Mouse (Mus musculus) embryonic facial prominence, embryonic 10.5 days (tissue): ENCODE measurements around the gene Frs2. TPM values are rescaled to one million over a fixed set of nuclear protein-coding genes. Genes with fewer than 3 reads are reported as not detected.
"Not testable (repeated sequence)": the region's sequence is repeated elsewhere in the genome, so short reads cannot be mapped to it uniquely, and the experiment has no call there.

Source experiments
- DNase-seq: peaks from one replicate; pipeline ENCODE4 v3.0.0-alpha.2; 2017; ENCODE audit warnings: low spot score
- H3K27ac ChIP-seq: fragments of 300-500 bp; sonication (generic); replicated peaks from 2 replicates; pipeline ENCODE4 v1.5.1; 2016; ENCODE audit warnings: mild to moderate bottlenecking
- H3K27me3 ChIP-seq: fragments of 300-500 bp; sonication (generic); replicated peaks from 2 replicates; pipeline ENCODE4 v1.6.1; 2016; ENCODE audit warnings: low read depth, mild to moderate bottlenecking; ENCODE audit not compliant: poor library complexity, severe bottlenecking
- H3K36me3 ChIP-seq: fragments of 300-500 bp; sonication (generic); replicated peaks from 2 replicates; pipeline ENCODE4 v1.6.1; 2016; ENCODE audit warnings: mild to moderate bottlenecking, moderate library complexity
- H3K4me1 ChIP-seq: fragments of 300-500 bp; sonication (generic); 2 replicates; pipeline ENCODE4 v1.6.1; 2016
- H3K4me3 ChIP-seq: fragments of 300-500 bp; sonication (generic); 2 replicates; pipeline ENCODE4 v1.5.1; 2016; ENCODE audit warnings: mild to moderate bottlenecking, moderate library complexity
- H3K9me3 ChIP-seq: fragments of 300-500 bp; sonication (generic); 2 replicates; pipeline ENCODE4 v1.6.1; 2016; ENCODE audit warnings: mild to moderate bottlenecking
- WGBS: fragments of 180-500 bp; shearing (Covaris S2); methylation state at CpG from one replicate; pipeline ENCODE4 v1.1.7; 2016; 5-methylcytosine and 5-hydroxymethylcytosine counted together
- polyA plus RNA-seq: library from polyadenylated mRNA; unstranded; fragments of >200 nt; fragmentation: Nextera tagmentation; extraction: Ambion mirVana; gene quantifications from 2 replicates; pipeline ENCODE4 v1.2.1, GENCODE M21; 2016

Gene Frs2
- polyA plus RNA-seq, 1 experiment from 2014 or later: 21.6 TPM

- DNase-seq: no peak
- 92% methylated on average over 4 of the region's 4 CpGs for WGBS
Measured at GRCm38 (mm10) chr10:117144071-117144470, 4.3 kb downstream of the Frs2 start.

GRCm38 (mm10) chr10:117143311-117143710 is 5.0 kb downstream of the Frs2 start:
- H3K36me3 ChIP-seq: no peaks in the 10 kb centered on the region
- WGBS: 85% methylated on average over 2 of the region's 2 CpGs
- H3K9me3 ChIP-seq: no peaks in the 10 kb centered on the region
- no peak overlapping the region for H3K4me3 ChIP-seq
- peaks cover 22% of the 10 kb centered on the region for H3K4me1 ChIP-seq
- H3K27ac ChIP-seq: no peak overlapping the region
- no peak for DNase-seq
- H3K27me3 ChIP-seq: no peaks in the 10 kb centered on the region

More at GRCm38 (mm10) chr10:117144071-117144470, 4.3 kb downstream of the Frs2 start:
- peaks cover 25% of the 10 kb centered on the region for H3K4me1 ChIP-seq
- H3K4me3 ChIP-seq: no peak overlapping the region
- no peaks in the 10 kb centered on the region; the same call in 1 of the 2 replicates for H3K27me3 ChIP-seq
- no peaks in the 10 kb centered on the region for H3K36me3 ChIP-seq
- no peak overlapping the region for H3K27ac ChIP-seq
- no peaks in the 10 kb centered on the region for H3K9me3 ChIP-seq

- 64% methylated on average over 7 of the region's 7 CpGs for WGBS
- no peak overlapping the region for H3K4me3 ChIP-seq
- no peak overlapping the region for H3K27ac ChIP-seq
- H3K27me3 ChIP-seq: no peaks in the 10 kb centered on the region
- peaks cover 22% of the 10 kb centered on the region for H3K4me1 ChIP-seq
- no peaks in the 10 kb centered on the region for H3K36me3 ChIP-seq
- H3K9me3 ChIP-seq: no peaks in the 10 kb centered on the region
- no peak for DNase-seq
Measured at GRCm38 (mm10) chr10:117141939-117142552, 6.3 kb downstream of the Frs2 start.

- H3K4me1 ChIP-seq, DNase-seq, H3K27ac ChIP-seq, H3K9me3 ChIP-seq, H3K27me3 ChIP-seq, H3K4me3 ChIP-seq: not testable (repeated sequence)
- 93% methylated on average over 5 of the region's 5 CpGs for WGBS
- H3K36me3 ChIP-seq: peaks cover 22% of the 10 kb centered on the region
Measured at GRCm38 (mm10) chr10:117131506-117131905, 16.8 kb downstream of the Frs2 start.

GRCm38 (mm10) chr10:117130037-117130436 is 18.3 kb downstream of the Frs2 start:
- WGBS: 93% methylated on average over 6 of the region's 6 CpGs
- no peak overlapping the region for H3K27ac ChIP-seq
- peaks cover 9% of the 10 kb centered on the region; the same call in 1 of the 2 replicates for H3K4me1 ChIP-seq
- H3K27me3 ChIP-seq: no peaks in the 10 kb centered on the region
- H3K4me3 ChIP-seq: no peak overlapping the region
- no peaks in the 10 kb centered on the region; the same call in 1 of the 2 replicates for H3K9me3 ChIP-seq
- peaks cover 22% of the 10 kb centered on the region for H3K36me3 ChIP-seq
- DNase-seq: no peak

- DNase-seq: no peak
- H3K9me3 ChIP-seq: no peaks in the 10 kb centered on the region; the same call in 1 of the 2 replicates
- H3K27me3 ChIP-seq: no peaks in the 10 kb centered on the region
- H3K4me3 ChIP-seq: no peak overlapping the region
- peaks cover 22% of the 10 kb centered on the region for H3K36me3 ChIP-seq
- H3K27ac ChIP-seq: no peak overlapping the region
- WGBS: 86% methylated on average over 2 of the region's 2 CpGs
- H3K4me1 ChIP-seq: peaks cover 9% of the 10 kb centered on the region; the same call in 1 of the 2 replicates
Measured at GRCm38 (mm10) chr10:117128693-117129092, 19.6 kb downstream of the Frs2 start.

GRCm38 (mm10) chr10:117127480-117127879 is 20.9 kb downstream of the Frs2 start:
- Histone ChIP-seq H3K4me3 (no peak overlapping the region), H3K27me3 (no peaks in the 10 kb centered on the region), H3K4me1 (peaks cover 9% of the 10 kb centered on the region; the same call in 1 of the 2 replicates), H3K36me3 (peaks cover 20% of the 10 kb centered on the region), H3K9me3 (no peaks in the 10 kb centered on the region; the same call in 1 of the 2 replicates), H3K27ac (no peak overlapping the region)
- DNase-seq: no peak
- WGBS: 77% methylated on average over 2 of the region's 2 CpGs

GRCm38 (mm10) chr10:117126719-117127118 is 21.6 kb downstream of the Frs2 start:
- H3K9me3 ChIP-seq: no peaks in the 10 kb centered on the region
- peaks cover 9% of the 10 kb centered on the region; the same call in 1 of the 2 replicates for H3K4me1 ChIP-seq
- H3K4me3 ChIP-seq: no peak overlapping the region
- no peak overlapping the region for H3K27ac ChIP-seq
- H3K27me3 ChIP-seq: no peaks in the 10 kb centered on the region
- H3K36me3 ChIP-seq: peaks cover 12% of the 10 kb centered on the region
- no peak for DNase-seq
- WGBS: 85% methylated on average over 1 of the region's 1 CpGs

GRCm38 (mm10) chr10:117126233-117126632 is 22.1 kb downstream of the Frs2 start:
- H3K4me1 ChIP-seq: peaks cover 9% of the 10 kb centered on the region; the same call in 1 of the 2 replicates
- H3K9me3 ChIP-seq: no peaks in the 10 kb centered on the region
- H3K27me3 ChIP-seq: no peaks in the 10 kb centered on the region
- H3K36me3 ChIP-seq: peaks cover 10% of the 10 kb centered on the region
- DNase-seq: no peak
- H3K27ac ChIP-seq: no peak overlapping the region
- 88% methylated on average over 4 of the region's 4 CpGs for WGBS
- H3K4me3 ChIP-seq: no peak overlapping the region

- Histone ChIP-seq H3K36me3 (peaks cover 8% of the 10 kb centered on the region; the same call in 1 of the 2 replicates), H3K4me3 (no peak overlapping the region), H3K9me3 (no peaks in the 10 kb centered on the region), H3K4me1 (peaks cover 15% of the 10 kb centered on the region), H3K27ac (no peak overlapping the region), H3K27me3 (no peaks in the 10 kb centered on the region)
- no peak for DNase-seq
- WGBS: 94% methylated on average over 3 of the region's 3 CpGs
Measured at GRCm38 (mm10) chr10:117121448-117121847, 26.9 kb downstream of the Frs2 start.

- Histone ChIP-seq H3K4me1 (peaks cover 6% of the 10 kb centered on the region), H3K4me3 (no peak overlapping the region), H3K27ac (no peak overlapping the region), H3K27me3 (no peaks in the 10 kb centered on the region), H3K36me3 (peaks cover 8% of the 10 kb centered on the region; the same call in 1 of the 2 replicates), H3K9me3 (no peaks in the 10 kb centered on the region)
- WGBS: 96% methylated on average over 7 of the region's 7 CpGs
- DNase-seq: no peak
Measured at GRCm38 (mm10) chr10:117120051-117120666, 28.2 kb downstream of the Frs2 start.

- Histone ChIP-seq H3K27ac (no peak overlapping the region), H3K9me3 (no peaks in the 10 kb centered on the region), H3K4me3 (no peak overlapping the region), H3K36me3 (peaks cover 8% of the 10 kb centered on the region; the same call in 1 of the 2 replicates), H3K27me3 (no peaks in the 10 kb centered on the region), H3K4me1 (peaks cover 6% of the 10 kb centered on the region)
- no peak for DNase-seq
- WGBS: 84% methylated on average over 11 of the region's 11 CpGs
Measured at GRCm38 (mm10) chr10:117119531-117119930, 28.8 kb downstream of the Frs2 start.

GRCm38 (mm10) chr10:117118421-117118831 is 29.9 kb downstream of the Frs2 start:
- Histone ChIP-seq H3K4me1 (peaks cover 6% of the 10 kb centered on the region), H3K9me3 (no peaks in the 10 kb centered on the region), H3K4me3 (no peak overlapping the region), H3K36me3 (peaks cover 8% of the 10 kb centered on the region; the same call in 1 of the 2 replicates), H3K27ac (no peak overlapping the region), H3K27me3 (no peaks in the 10 kb centered on the region)
- WGBS: 79% methylated on average over 7 of the region's 7 CpGs
- no peak for DNase-seq
